Mouse (Mus musculus) spleen, adult 12 weeks (tissue): ENCODE data around the gene Rad23a.

ENCODE experiments used
- DNase-seq: peaks from one replicate; pipeline ENCODE4 v3.0.0; 2022; ENCODE audit warnings: low spot score

Gene Rad23a

DNA sequence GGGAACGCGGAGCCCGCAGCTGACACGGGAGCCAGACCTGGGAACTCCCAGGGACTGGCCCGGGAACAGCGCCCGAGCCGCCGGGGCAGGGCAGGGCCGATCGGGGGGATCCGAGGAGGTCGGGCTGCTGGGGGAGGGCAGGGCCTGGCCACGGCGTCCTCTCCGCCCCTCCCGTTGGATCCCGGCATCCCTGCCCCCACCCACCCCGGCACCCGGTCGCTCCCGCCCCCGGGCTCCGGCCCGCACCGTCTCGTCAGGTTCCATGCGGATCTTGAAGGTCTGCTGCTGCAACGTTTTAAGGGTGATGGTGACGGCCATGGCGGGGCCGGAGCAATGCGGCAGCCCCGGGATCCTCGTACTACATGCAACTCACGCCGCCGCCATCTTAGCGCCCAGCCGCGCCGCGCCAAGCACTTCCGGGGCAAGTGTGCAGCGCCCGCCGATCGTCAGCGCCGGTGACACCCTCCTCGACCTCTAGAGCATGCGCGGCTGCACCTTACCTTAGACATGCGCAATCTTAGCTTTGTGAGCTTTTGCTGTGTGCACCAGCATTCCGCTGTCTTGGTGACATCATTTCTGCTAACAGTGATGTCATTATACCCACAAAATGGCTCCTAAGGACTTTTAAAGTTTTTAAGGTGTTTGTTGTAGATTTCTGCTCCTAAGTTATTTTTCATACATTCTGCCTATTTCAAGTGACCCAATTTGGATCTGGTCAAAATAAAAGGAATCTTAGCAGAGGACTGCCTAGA is at the start of gene Rad23a:
Rad23a (minus strand) TSS at position 418 of the 752 bp plus-strand sequence.
- DNase-seq: peak; percentile 85

- DNase-seq: no peak
These were observed 48.7 kb upstream of the Rad23a start for GRCm38 (mm10) chr8:84889141-84889540.

DNA sequence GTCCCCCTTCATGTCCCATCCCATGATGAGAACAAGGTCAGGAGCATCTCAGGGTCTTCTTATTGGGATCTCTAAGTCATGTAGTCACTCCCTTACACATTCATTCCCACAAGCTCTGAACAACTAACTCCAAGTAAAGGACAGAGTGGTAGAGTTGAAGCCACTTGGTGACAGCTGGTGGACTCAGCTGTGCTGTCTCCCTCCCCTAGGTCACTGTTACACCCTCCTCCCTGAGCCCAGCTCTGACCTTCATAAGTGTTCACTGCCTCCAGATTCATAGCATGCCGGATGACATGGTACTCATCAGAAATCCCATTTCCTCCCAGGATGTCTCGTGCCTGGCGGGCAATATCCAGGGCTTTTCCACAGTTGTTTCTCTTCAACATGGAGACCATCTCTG is 47.8 kb upstream of the Rad23a start:
- no peak for DNase-seq

DNA sequence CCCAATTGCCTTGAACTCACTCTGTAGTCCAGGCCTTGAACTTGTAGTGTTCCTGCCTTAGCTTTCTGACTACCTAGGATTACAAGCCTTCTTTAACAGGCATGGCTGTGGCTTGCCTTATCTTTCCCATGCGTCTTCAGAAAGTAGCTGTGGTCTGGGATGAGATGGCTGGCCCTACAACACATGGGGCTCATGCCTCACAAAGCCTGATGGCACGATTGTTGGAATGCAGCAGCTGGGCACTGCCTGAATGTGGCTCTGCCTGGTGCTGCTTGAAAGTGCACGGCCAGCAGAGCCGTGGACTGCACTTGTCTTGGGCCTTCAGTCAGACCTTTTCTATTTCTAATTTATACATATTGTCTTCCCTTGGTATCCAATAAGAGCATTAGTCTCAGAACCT is 44.3 kb upstream of the Rad23a start:
- no peak for DNase-seq

- DNase-seq: no peak
These were observed 38.5 kb upstream of the Rad23a start for GRCm38 (mm10) chr8:84878915-84879314.

DNA sequence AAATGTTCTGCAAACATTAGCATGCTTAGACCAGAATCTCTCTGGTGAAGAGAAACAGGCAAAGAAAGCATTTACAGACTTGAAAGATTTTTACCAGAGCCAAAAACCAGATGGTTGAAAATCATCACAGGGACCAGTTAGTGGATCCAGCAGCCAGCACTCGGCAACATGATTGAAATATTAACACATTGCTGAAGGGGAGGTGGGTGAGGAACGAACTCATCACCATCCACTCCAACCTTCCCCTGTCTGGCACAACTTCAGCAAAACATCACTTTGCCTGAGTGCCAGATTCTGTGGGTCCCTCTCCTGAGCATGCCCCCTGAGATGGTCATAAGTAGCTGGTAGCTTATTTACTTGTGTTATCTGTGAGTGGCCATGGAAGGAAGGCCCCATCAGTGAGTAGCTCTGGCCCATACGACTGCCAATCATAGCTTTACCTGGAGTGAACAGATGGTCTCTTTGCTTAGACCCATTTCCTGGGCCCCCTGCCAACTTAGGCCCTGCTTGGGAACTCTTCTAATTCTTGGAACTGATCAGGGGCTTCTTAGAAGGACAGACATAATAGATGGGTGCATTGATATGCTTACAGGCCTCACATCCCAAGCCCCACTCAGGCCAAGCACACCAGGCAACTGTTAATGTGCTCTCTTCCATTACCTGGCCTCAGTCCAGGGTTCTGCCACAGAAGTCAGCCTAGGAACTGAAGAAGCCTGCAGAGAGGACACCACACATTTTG is 37.0 kb upstream of the Rad23a start:
- no peak for DNase-seq

- DNase-seq: no peak
These were observed 33.9 kb upstream of the Rad23a start for GRCm38 (mm10) chr8:84874339-84874738.

DNA sequence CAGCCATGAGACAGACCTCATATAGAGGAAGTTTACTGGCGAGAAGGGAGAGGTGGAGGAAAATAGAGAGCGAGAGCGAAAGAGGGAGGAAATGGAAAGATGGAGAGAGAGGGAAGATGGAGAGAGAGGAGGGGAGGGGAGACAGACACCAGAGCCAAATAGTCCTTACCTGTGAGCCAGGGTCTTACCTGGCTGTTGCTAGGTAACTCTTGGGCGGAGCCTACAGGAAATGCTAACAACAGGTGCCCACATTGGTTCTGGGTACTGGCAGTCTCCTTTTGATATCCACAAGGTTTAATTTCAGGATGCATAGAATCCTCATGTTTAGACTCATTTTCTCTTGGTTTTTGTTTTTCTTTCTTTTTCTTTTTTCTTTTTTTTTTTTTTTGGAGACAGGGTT is 32.6 kb upstream of the Rad23a start:
- DNase-seq: no peak

GRCm38 (mm10) chr8:84872309-84872965 is 32.0 kb upstream of the Rad23a start:
- DNase-seq: peak; percentile 39

GRCm38 (mm10) chr8:84871376-84872308 is 31.2 kb upstream of the Rad23a start, which contains the start of gene Syce2:
Gene Syce2, plus strand, starts transcription at chr8:84872111.
- DNase-seq: peak; percentile 84

DNA sequence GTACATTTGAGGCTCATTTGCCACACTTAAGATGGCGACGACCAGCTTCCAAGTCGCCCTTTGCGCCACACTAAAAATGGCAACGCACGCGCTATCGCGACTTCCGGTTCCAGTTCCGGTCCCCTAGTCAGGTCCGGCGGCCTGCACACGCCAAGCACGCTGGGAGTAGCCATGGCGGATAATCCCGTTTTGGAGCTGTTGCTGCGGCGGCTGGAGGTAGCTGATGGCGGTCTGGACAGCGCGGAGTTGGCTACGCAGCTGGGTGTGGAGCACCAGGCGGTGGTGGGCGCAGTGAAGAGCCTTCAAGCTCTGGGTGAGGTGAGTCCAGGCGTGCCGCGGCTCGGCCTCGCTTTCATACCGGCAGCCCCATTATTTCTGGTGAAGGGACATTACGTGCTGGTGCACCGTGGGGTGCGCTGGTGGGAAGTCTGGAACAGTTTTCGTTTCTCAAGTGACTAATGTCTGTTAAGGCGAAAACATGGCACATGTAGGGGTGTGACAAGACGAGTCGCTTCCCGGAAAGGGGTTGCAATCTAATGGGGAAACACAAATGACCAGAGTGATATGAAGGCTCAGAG is 16.5 kb upstream of the Rad23a start, which contains the start of gene Farsa:
Farsa (plus strand) TSS at position 126 of the 578 bp plus-strand sequence.
- peak; percentile 86 for DNase-seq

GRCm38 (mm10) chr8:84856434-84856833 is 16.0 kb upstream of the Rad23a start:
- no peak for DNase-seq

DNA sequence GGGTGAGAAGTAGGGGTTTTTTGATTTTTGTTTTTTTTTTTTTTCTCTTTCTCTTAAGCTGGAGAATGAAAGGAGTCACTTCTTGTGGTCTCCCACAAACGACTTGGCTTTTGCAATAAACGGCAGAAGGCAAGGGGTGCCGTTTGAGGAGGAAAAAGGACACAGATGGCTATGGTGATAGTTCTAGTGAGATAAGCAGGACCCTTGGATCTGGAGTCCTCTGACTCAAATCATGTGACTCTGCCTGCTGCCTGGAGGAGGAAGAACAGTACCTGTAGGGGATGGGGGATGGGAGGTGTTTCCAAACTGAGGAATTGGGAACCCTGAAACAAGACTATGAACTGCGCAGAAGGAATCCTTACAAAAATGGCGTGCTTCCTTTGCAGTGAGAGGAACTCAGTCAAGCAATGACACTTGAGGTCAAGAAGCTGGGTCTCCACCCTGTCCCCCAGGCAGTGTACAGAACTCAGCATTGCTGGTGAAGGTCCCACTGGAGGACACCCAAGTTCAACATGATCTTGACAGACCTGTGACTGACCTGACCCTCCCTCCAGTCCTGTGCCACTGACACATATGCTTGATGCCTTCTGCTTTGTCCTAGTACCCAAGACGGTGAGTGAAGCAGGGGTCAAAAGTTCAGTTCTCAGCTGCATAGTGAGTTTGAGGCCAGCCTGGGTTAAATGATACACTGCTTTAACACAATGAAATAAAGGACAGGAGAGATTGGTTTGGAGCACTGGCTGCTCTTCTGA is 7.4 kb upstream of the Rad23a start:
- DNase-seq: no peak

- peak; percentile 99 for DNase-seq
These were observed 6.5 kb upstream of the Rad23a start, which contains the start of gene Calr for GRCm38 (mm10) chr8:84846722-84847572. Gene Calr, minus strand, starts transcription at chr8:84846934.

- no peak for DNase-seq
These were observed 5.7 kb upstream of the Rad23a start for GRCm38 (mm10) chr8:84846094-84846721.

DNA sequence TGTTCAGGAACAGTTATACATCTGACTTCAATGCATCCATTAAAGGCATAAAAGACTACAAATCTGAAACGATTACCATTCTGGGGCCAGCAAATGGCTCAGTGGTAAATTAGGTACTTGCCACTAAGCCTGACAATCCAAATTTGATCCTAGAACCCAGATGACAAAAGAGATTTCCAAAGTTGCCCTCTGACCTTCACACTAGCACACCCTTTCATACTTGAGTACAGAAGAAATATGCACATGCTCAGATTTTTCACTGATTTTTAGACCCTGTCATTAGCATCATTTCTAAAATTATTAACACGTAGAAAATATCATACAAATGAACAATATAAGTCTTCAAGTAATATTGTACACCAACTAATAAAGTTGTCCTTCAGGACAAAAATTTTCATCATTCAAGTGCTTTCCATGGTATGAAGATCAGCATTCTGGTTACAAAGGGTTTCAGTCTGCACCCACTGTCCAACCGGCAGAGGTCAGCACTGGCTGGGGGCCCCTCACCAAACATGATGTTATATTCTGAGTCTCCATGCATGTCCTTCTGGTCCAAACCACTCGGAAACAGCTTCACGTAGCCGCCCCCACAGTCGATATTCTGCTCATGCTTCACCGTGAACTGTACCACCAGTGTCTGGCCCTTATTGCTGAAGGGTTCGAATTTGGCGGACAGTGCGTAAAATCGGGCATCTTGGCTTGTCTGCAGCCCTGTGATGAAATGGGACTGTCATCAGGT is 5.1 kb upstream of the Rad23a start:
- DNase-seq: no peak

DNA sequence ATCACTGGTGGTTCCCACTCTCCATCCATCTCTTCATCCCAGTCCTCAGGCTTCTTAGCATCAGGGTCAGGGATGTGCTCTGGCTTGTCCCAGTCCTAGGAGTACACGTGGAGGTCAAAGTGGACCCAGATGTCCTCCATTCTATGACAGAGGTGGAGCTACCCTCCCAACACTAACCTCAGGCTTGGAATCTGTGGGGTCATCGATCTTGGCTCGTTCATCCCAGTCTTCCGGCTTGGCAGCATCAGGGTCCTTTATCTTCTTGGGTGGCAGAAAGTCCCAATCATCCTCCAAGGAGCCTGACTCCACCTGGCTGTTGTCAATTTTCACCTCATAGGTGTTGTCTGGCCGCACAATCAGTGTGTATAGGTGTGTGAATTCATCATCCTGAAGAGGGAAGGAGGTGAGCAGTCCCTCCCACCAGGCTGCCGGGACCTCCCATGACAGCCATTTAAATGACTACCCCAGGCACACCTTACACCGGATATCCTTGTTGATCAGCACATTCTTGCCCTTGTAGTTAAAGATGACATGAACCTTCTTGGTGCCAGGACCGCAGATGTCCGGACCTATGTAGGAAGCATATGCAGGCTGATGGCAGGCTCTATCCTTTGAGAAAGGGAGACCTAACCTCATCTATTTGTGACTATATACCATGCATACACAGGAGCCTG is 4.1 kb upstream of the Rad23a start:
- DNase-seq: no peak

GRCm38 (mm10) chr8:84841514-84841913 is 1.0 kb upstream of the Rad23a start:
- no peak for DNase-seq
